8 mouse cellular contexts compared by ENCODE assay signal in genomic region chr11:96536146-96536545, GRCm38 (mm10).
DNase-seq lines count a peak whose midpoint lies in the region; ATAC-seq and TF ChIP-seq lines count a peak whose summit lies in the region.

No protein-coding gene starts in this region.

- no peak overlapping the region for H3K9ac ChIP-seq in MEL (ENCODE audit: control insufficient read depth, low read depth, low read length, poor library complexity, severe bottlenecking)
- H3K9ac ChIP-seq in neural tube, embryonic 13.5 days: no peak overlapping the region

- H3K36me3 ChIP-seq in MEL (ENCODE audit: control insufficient read depth in 1 of 2, insufficient read depth in 2 of 2, low read length in 2 of 2): no peaks in the 10 kb centered on the region
- H3K36me3 ChIP-seq in neural tube, embryonic 13.5 days: no peaks in the 10 kb centered on the region

- no peak overlapping the region for H3K27ac ChIP-seq in gastrocnemius, adult 2 months
- H3K27ac ChIP-seq in MEL (ENCODE audit: control insufficient read depth, low read depth, low read length): no peak overlapping the region
- no peak overlapping the region for H3K27ac ChIP-seq in embryonic fibroblast, embryonic 13.5 days (ENCODE audit: insufficient read depth, low read length)
- peak overlapping the region; percentile 30; the same call in 1 of the 2 replicates for H3K27ac ChIP-seq in neural tube, embryonic 13.5 days (replicated peaks)

- peaks cover 4 to 5% of the 10 kb centered on the region in 2 experiments for H3K27me3 ChIP-seq in MEL (ENCODE audit: control insufficient read depth in 1 of 2, insufficient read depth in 2 of 2, low read length in 2 of 2)
- H3K27me3 ChIP-seq in neural tube, embryonic 13.5 days: no peaks in the 10 kb centered on the region

- 17% methylated on average over 5 of the region's 5 CpGs for WGBS in neural tube, embryonic 13.5 days

- peak; percentile 86 for TF ChIP-seq CTCF in gastrocnemius, adult 2 months (IDR thresholded peaks at IDR 0.05)
- TF ChIP-seq CTCF in MEL (IDR thresholded peaks at IDR 0.05 in 2 of 3, conservative IDR thresholded peaks at IDR 0.05 in 1 of 3; ENCODE audit: control insufficient read depth in 1 of 3, insufficient read depth in 1 of 3, low read depth in 2 of 3, low read length in 3 of 3, poor library complexity in 1 of 3, severe bottlenecking in 1 of 3): peak; percentile 64 to 84 (median 83)
- TF ChIP-seq CTCF in embryonic fibroblast, embryonic 13.5 days (IDR thresholded peaks at IDR 0.05; ENCODE audit: borderline replicate concordance, insufficient read depth, low read length): 0 out of 2 replicates have a peak, but pooled peaks have one; percentile 17

- H3K4me3 ChIP-seq in gastrocnemius, adult 2 months: no peak overlapping the region
- H3K4me3 ChIP-seq in MEL (ENCODE audit: control insufficient read depth in 1 of 2, insufficient read depth in 1 of 2, low read depth in 2 of 2, low read length in 2 of 2): no peak overlapping the region
- H3K4me3 ChIP-seq in embryonic fibroblast, embryonic 13.5 days (ENCODE audit: insufficient read depth, low read length): no peak overlapping the region
- H3K4me3 ChIP-seq in neural tube, embryonic 13.5 days: no peak overlapping the region

- TF ChIP-seq POLR2A in MEL (IDR thresholded peaks at IDR 0.05; ENCODE audit: control insufficient read depth in 1 of 2, insufficient read depth in 1 of 2, low read depth in 1 of 2, low read length in 2 of 2, poor library complexity in 1 of 2): no peak
- TF ChIP-seq POLR2A in embryonic fibroblast, embryonic 13.5 days (IDR thresholded peaks at IDR 0.05; ENCODE audit: low read depth, low read length): no peak

- DNase-seq in gastrocnemius, adult 2 months: no peak
- no peak for DNase-seq in gastrocnemius, postnatal 36 days
- DNase-seq in 3T3-L1 (ENCODE audit: low read depth, low spot score): peak; percentile 72
- peak; percentile 47 for DNase-seq in MEL (ENCODE audit: low read depth, low spot score)
- peak; percentile 24 for DNase-seq in layer of hippocampus, adult 11-12 months (ENCODE audit: low spot score)
- DNase-seq in ovary, postnatal 14 days (ENCODE audit: low spot score): no peak

- no peaks in the 10 kb centered on the region for H3K9me3 ChIP-seq in MEL (replicated peaks; ENCODE audit: insufficient read depth, low read length)
- H3K9me3 ChIP-seq in neural tube, embryonic 13.5 days: no peaks in the 10 kb centered on the region

- TF ChIP-seq EP300 in MEL (IDR thresholded peaks at IDR 0.05; ENCODE audit: low read depth in 1 of 2, low read length in 2 of 2): no peak

- no peaks in the 10 kb centered on the region for H3K79me2 ChIP-seq in MEL (ENCODE audit: control insufficient read depth, insufficient read depth, low read length, poor library complexity)

- peak; percentile 75 for TF ChIP-seq RAD21 in MEL (IDR thresholded peaks at IDR 0.05; ENCODE audit: low read depth, low read length)

- ATAC-seq in neural tube, embryonic 13.5 days (ENCODE audit: low read depth): 0 out of 2 replicates have a peak, but pooled peaks have one; percentile 41

- intact Hi-C loops in gastrocnemius, adult 2 months (cut with DNase I): loop anchor here (2.0 to 5.0 kb wide), 2 partner anchors 234 to 257 kb away; partner anchors contain the start of gene Hoxb5
- intact Hi-C loops in gastrocnemius, postnatal 36 days (cut with DNase I): loop anchor here (5.0 kb wide), 2 partner anchors 234 to 259 kb away; partner anchors contain the start of gene Hoxb5

- H3K4me2 ChIP-seq in neural tube, embryonic 13.5 days: no peak overlapping the region

- H3K4me1 ChIP-seq in MEL (ENCODE audit: control insufficient read depth in 1 of 2, insufficient read depth in 2 of 2, low read length in 2 of 2): no peaks in the 10 kb centered on the region
- no peaks in the 10 kb centered on the region for H3K4me1 ChIP-seq in embryonic fibroblast, embryonic 13.5 days (ENCODE audit: control insufficient read depth, insufficient read depth, low read length)
- peaks cover 56% of the 10 kb centered on the region for H3K4me1 ChIP-seq in neural tube, embryonic 13.5 days (replicated peaks)

TF ChIP-seq in MEL, 35 proteins besides CTCF, POLR2A, EP300 and RAD21:
- TF ChIP-seq ZC3H11A (IDR thresholded peaks at IDR 0.05; ENCODE audit: low read depth, low read length) (peak; percentile 55), KAT2A (conservative IDR thresholded peaks at IDR 0.05; ENCODE audit: low read depth, low read length) (no peak), SMC3 (IDR thresholded peaks at IDR 0.05; ENCODE audit: low read depth, low read length) (peak; percentile 81)

Comparison
In these comparisons a context has a peak if more than half of its experiments do, and no peak if none do; other contexts are left out.
1. DNase-seq: peak in 3T3-L1 (single experiment), MEL (single experiment) and layer of hippocampus, adult 11-12 months (single experiment); none in gastrocnemius, adult 2 months (single experiment), gastrocnemius, postnatal 36 days (0 of 2) and ovary, postnatal 14 days (single experiment).
2. CTCF ChIP-seq: peak in every context shown above with its lines; median percentile 86 in gastrocnemius, adult 2 months; 83 in MEL; 17 in embryonic fibroblast, embryonic 13.5 days.